Mouse (Mus musculus) layer of hippocampus, postnatal 25 days (tissue): ENCODE results near the gene Rpl7l1. TPM values are rescaled to one million over a fixed set of nuclear protein-coding genes. Genes with fewer than 3 reads are reported as not detected.
A peak's percentile ranks its signal among the peaks of the same experiment; 100 is the strongest.
"Not testable (repeated sequence)": the region's sequence is repeated elsewhere in the genome, so short reads cannot be mapped to it uniquely, and the experiment has no call there.

Experiments used
- DNase-seq, 2 experiments: peaks; one replicate each; pipeline ENCODE4 v3.0.0; 2022; ENCODE audit warnings: mixed read lengths in 2 of 2, low spot score in 1 of 2; ENCODE audit errors: extremely low spot score in 1 of 2
- total RNA-seq, 2 experiments: library from RNA; stranded (reverse); gene quantifications; 2 replicates each; pipeline ENCODE4 v1.2.3; 2021

Rpl7l1 gene
- 10 to 100 TPM; 51.4 to 53.8 TPM for total RNA-seq

GRCm38 (mm10) chr17:46782341-46783221 is at the start of gene Rpl7l1:
TSS of gene Rpl7l1 (minus strand) at chr17:46782672.
- peak; percentile 82 to 86 for DNase-seq

GRCm38 (mm10) chr17:46829856-46830535 is 47.5 kb upstream of the Rpl7l1 start:
- no peak for DNase-seq

GRCm38 (mm10) chr17:46828935-46829334 is 46.5 kb upstream of the Rpl7l1 start:
- DNase-seq = no peak

GRCm38 (mm10) chr17:46823091-46823490 is 40.6 kb upstream of the Rpl7l1 start:
- no peak for DNase-seq

- DNase-seq = no peak
These were observed 38.2 kb upstream of the Rpl7l1 start for GRCm38 (mm10) chr17:46820628-46821027.

- no peak for DNase-seq
These were observed 35.3 kb upstream of the Rpl7l1 start for GRCm38 (mm10) chr17:46817734-46818158.

GRCm38 (mm10) chr17:46816306-46816705 is 33.8 kb upstream of the Rpl7l1 start:
- DNase-seq = no peak

- no peak for DNase-seq
These were observed 32.0 kb upstream of the Rpl7l1 start for GRCm38 (mm10) chr17:46814497-46814896.

- DNase-seq = no peak
These were observed 31.2 kb upstream of the Rpl7l1 start for GRCm38 (mm10) chr17:46813637-46814036.

- no peak for DNase-seq
These were observed 30.0 kb upstream of the Rpl7l1 start for GRCm38 (mm10) chr17:46812442-46812841.

GRCm38 (mm10) chr17:46810672-46811071 is 28.2 kb upstream of the Rpl7l1 start:
- no peak for DNase-seq

- no peak for DNase-seq
These were observed 26.8 kb upstream of the Rpl7l1 start for GRCm38 (mm10) chr17:46809131-46809830.

GRCm38 (mm10) chr17:46808376-46808775 is 25.9 kb upstream of the Rpl7l1 start:
- DNase-seq = no peak

GRCm38 (mm10) chr17:46801761-46802160 is 19.3 kb upstream of the Rpl7l1 start:
- no peak for DNase-seq

GRCm38 (mm10) chr17:46799680-46800079 is 17.2 kb upstream of the Rpl7l1 start:
- DNase-seq = no peak

GRCm38 (mm10) chr17:46797386-46797785 is 14.9 kb upstream of the Rpl7l1 start:
- no peak for DNase-seq

- no peak for DNase-seq
These were observed 14.3 kb upstream of the Rpl7l1 start for GRCm38 (mm10) chr17:46796743-46797142.

GRCm38 (mm10) chr17:46792963-46793362 is 10.5 kb upstream of the Rpl7l1 start:
- no peak for DNase-seq

- DNase-seq = not testable (repeated sequence)
These were observed 5.5 kb upstream of the Rpl7l1 start for GRCm38 (mm10) chr17:46787974-46788373.

- no peak for DNase-seq
These were observed 4.5 kb upstream of the Rpl7l1 start for GRCm38 (mm10) chr17:46786952-46787351.

GRCm38 (mm10) chr17:46783222-46783565 is 722 bp upstream of the Rpl7l1 start:
- no peak for DNase-seq
